Mouse (Mus musculus): ENCODE data around the gene Bcdin3d. TPM values are rescaled to one million over a fixed set of nuclear protein-coding genes. Genes with fewer than 3 reads are reported as not detected.

The Bcdin3d gene
- polyA plus RNA-seq, 1 experiment = 5.2 TPM

GRCm38 (mm10) chr15:99499726-99500125, 25.2 kb upstream of the Bcdin3d start:
- Histone ChIP-seq H3K4me3 (ENCODE audit: low read depth, low read length) (no peak overlapping the region), H3K4me1 (ENCODE audit: control insufficient read depth, insufficient read depth, insufficient read length, low read length) (peaks cover 23% of the 10 kb centered on the region), H3K36me3 (ENCODE audit: control insufficient read depth, insufficient read depth, low read length) (no peaks in the 10 kb centered on the region), H3K27me3 (ENCODE audit: control insufficient read depth, insufficient read depth, low read length) (no peaks in the 10 kb centered on the region), H3K27ac (ENCODE audit: insufficient read depth, low read depth, low read length) (no peak overlapping the region)
- 88% methylated on average over 6 of the region's 6 CpGs for WGBS
- TF ChIP-seq POLR2A (IDR thresholded peaks at IDR 0.05; ENCODE audit: low read depth, low read length) = no peak
- no peak for TF ChIP-seq CTCF (IDR thresholded peaks at IDR 0.05; ENCODE audit: extremely low read depth, insufficient read length, insufficient replicate concordance, low read depth, low read length)

GRCm38 (mm10) chr15:99498781-99499180, 24.3 kb upstream of the Bcdin3d start:
- TF ChIP-seq POLR2A (IDR thresholded peaks at IDR 0.05; ENCODE audit: low read depth, low read length) (no peak), CTCF (IDR thresholded peaks at IDR 0.05; ENCODE audit: extremely low read depth, insufficient read length, insufficient replicate concordance, low read depth, low read length) (no peak)
- H3K27me3 ChIP-seq (ENCODE audit: control insufficient read depth, insufficient read depth, low read length) = no peaks in the 10 kb centered on the region
- no peaks in the 10 kb centered on the region for H3K36me3 ChIP-seq (ENCODE audit: control insufficient read depth, insufficient read depth, low read length)
- 21% methylated on average over 4 of the region's 4 CpGs for WGBS
- no peak overlapping the region for H3K4me3 ChIP-seq (ENCODE audit: low read depth, low read length)
- no peak overlapping the region for H3K27ac ChIP-seq (ENCODE audit: insufficient read depth, low read depth, low read length)
- peaks cover 20% of the 10 kb centered on the region for H3K4me1 ChIP-seq (ENCODE audit: control insufficient read depth, insufficient read depth, insufficient read length, low read length)

- TF ChIP-seq CTCF (IDR thresholded peaks at IDR 0.05; ENCODE audit: extremely low read depth, insufficient read length, insufficient replicate concordance, low read depth, low read length) (no peak), POLR2A (IDR thresholded peaks at IDR 0.05; ENCODE audit: low read depth, low read length) (no peak)
- H3K27ac ChIP-seq (ENCODE audit: insufficient read depth, low read depth, low read length) = no peak overlapping the region
- peaks cover 20% of the 10 kb centered on the region for H3K4me1 ChIP-seq (ENCODE audit: control insufficient read depth, insufficient read depth, insufficient read length, low read length)
- no peaks in the 10 kb centered on the region for H3K27me3 ChIP-seq (ENCODE audit: control insufficient read depth, insufficient read depth, low read length)
- no peaks in the 10 kb centered on the region for H3K36me3 ChIP-seq (ENCODE audit: control insufficient read depth, insufficient read depth, low read length)
- 36% methylated on average over 4 of the region's 4 CpGs for WGBS
- no peak overlapping the region for H3K4me3 ChIP-seq (ENCODE audit: low read depth, low read length)
These were observed 23.8 kb upstream of the Bcdin3d start for GRCm38 (mm10) chr15:99498356-99498755.

GRCm38 (mm10) chr15:99497527-99498242, 23.2 kb upstream of the Bcdin3d start:
- H3K27me3 ChIP-seq (ENCODE audit: control insufficient read depth, insufficient read depth, low read length) = no peaks in the 10 kb centered on the region
- TF ChIP-seq POLR2A (IDR thresholded peaks at IDR 0.05; ENCODE audit: low read depth, low read length) = no peak
- TF ChIP-seq CTCF (IDR thresholded peaks at IDR 0.05; ENCODE audit: extremely low read depth, insufficient read length, insufficient replicate concordance, low read depth, low read length) = no peak
- 30% methylated on average over 12 of the region's 12 CpGs for WGBS
- no peaks in the 10 kb centered on the region for H3K36me3 ChIP-seq (ENCODE audit: control insufficient read depth, insufficient read depth, low read length)
- peak overlapping the region; percentile 17 for H3K27ac ChIP-seq (ENCODE audit: insufficient read depth, low read depth, low read length)
- peaks cover 18% of the 10 kb centered on the region for H3K4me1 ChIP-seq (ENCODE audit: control insufficient read depth, insufficient read depth, insufficient read length, low read length)
- H3K4me3 ChIP-seq (ENCODE audit: low read depth, low read length) = no peak overlapping the region

GRCm38 (mm10) chr15:99497061-99497460, 22.5 kb upstream of the Bcdin3d start:
- WGBS = 2% methylated on average over 4 of the region's 4 CpGs
- peak overlapping the region; percentile 17; the same call in 1 of the 2 replicates for H3K27ac ChIP-seq (ENCODE audit: insufficient read depth, low read depth, low read length)
- H3K27me3 ChIP-seq (ENCODE audit: control insufficient read depth, insufficient read depth, low read length) = no peaks in the 10 kb centered on the region
- no peak overlapping the region for H3K4me3 ChIP-seq (ENCODE audit: low read depth, low read length)
- H3K36me3 ChIP-seq (ENCODE audit: control insufficient read depth, insufficient read depth, low read length) = no peaks in the 10 kb centered on the region
- TF ChIP-seq CTCF (IDR thresholded peaks at IDR 0.05; ENCODE audit: extremely low read depth, insufficient read length, insufficient replicate concordance, low read depth, low read length) (peak; percentile 58; the same call in 1 of the 2 replicates), POLR2A (IDR thresholded peaks at IDR 0.05; ENCODE audit: low read depth, low read length) (no peak)
- peaks cover 14% of the 10 kb centered on the region for H3K4me1 ChIP-seq (ENCODE audit: control insufficient read depth, insufficient read depth, insufficient read length, low read length)

GRCm38 (mm10) chr15:99484745-99485144, 10.2 kb upstream of the Bcdin3d start:
- no peak for TF ChIP-seq POLR2A (IDR thresholded peaks at IDR 0.05; ENCODE audit: low read depth, low read length)
- no peak for TF ChIP-seq CTCF (IDR thresholded peaks at IDR 0.05; ENCODE audit: extremely low read depth, insufficient read length, insufficient replicate concordance, low read depth, low read length)
- Histone ChIP-seq H3K36me3 (ENCODE audit: control insufficient read depth, insufficient read depth, low read length) (no peaks in the 10 kb centered on the region), H3K4me1 (ENCODE audit: control insufficient read depth, insufficient read depth, insufficient read length, low read length) (no peaks in the 10 kb centered on the region), H3K27me3 (ENCODE audit: control insufficient read depth, insufficient read depth, low read length) (no peaks in the 10 kb centered on the region), H3K27ac (ENCODE audit: insufficient read depth, low read depth, low read length) (no peak overlapping the region), H3K4me3 (ENCODE audit: low read depth, low read length) (no peak overlapping the region)
- 35% methylated on average over 6 of the region's 6 CpGs for WGBS

GRCm38 (mm10) chr15:99475814-99476213, 1.3 kb upstream of the Bcdin3d start:
- Histone ChIP-seq H3K36me3 (ENCODE audit: control insufficient read depth, insufficient read depth, low read length) (no peaks in the 10 kb centered on the region), H3K4me3 (ENCODE audit: low read depth, low read length) (no peak overlapping the region), H3K27me3 (ENCODE audit: control insufficient read depth, insufficient read depth, low read length) (no peaks in the 10 kb centered on the region), H3K27ac (ENCODE audit: insufficient read depth, low read depth, low read length) (no peak overlapping the region), H3K4me1 (ENCODE audit: control insufficient read depth, insufficient read depth, insufficient read length, low read length) (no peaks in the 10 kb centered on the region; the same call in 1 of the 2 replicates)
- 68% methylated on average over 1 of the region's 1 CpGs for WGBS
- TF ChIP-seq CTCF (IDR thresholded peaks at IDR 0.05; ENCODE audit: extremely low read depth, insufficient read length, insufficient replicate concordance, low read depth, low read length) = no peak

Data from small intestine, adult 2 months (tissue).